Mouse (Mus musculus): ENCODE measurements around the gene Slc6a19. TPM values are rescaled to one million over a fixed set of nuclear protein-coding genes. Genes with fewer than 3 reads are reported as not detected.
A peak's percentile ranks its signal among the peaks of the same experiment; 100 is the strongest.

Gene Slc6a19
- polyA plus RNA-seq (2017; shearing (Covaris generic)): not detected

- no peak for ATAC-seq
These were observed at the start of gene Slc6a19 for GRCm38 (mm10) chr13:73704694-73705325. Gene Slc6a19, minus strand, starts transcription at chr13:73704865.

- ATAC-seq: no peak
These were observed 46.6 kb upstream of the Slc6a19 start for GRCm38 (mm10) chr13:73751284-73751683.

- ATAC-seq: no peak
These were observed 45.8 kb upstream of the Slc6a19 start for GRCm38 (mm10) chr13:73750435-73750834.

- peak; percentile 74 for ATAC-seq
These were observed 44.2 kb upstream of the Slc6a19 start for GRCm38 (mm10) chr13:73748663-73749440.

- ATAC-seq: no peak
These were observed 39.0 kb upstream of the Slc6a19 start for GRCm38 (mm10) chr13:73743662-73744061.

- no peak for ATAC-seq
These were observed 38.3 kb upstream of the Slc6a19 start for GRCm38 (mm10) chr13:73742944-73743343.

- peak; percentile 35 for ATAC-seq
These were observed 35.8 kb upstream of the Slc6a19 start for GRCm38 (mm10) chr13:73740399-73740944.

- ATAC-seq: peak; percentile 82
These were observed 32.3 kb upstream of the Slc6a19 start for GRCm38 (mm10) chr13:73736943-73737342.

- ATAC-seq: no peak
These were observed 31.3 kb upstream of the Slc6a19 start for GRCm38 (mm10) chr13:73735928-73736327.

GRCm38 (mm10) chr13:73735270-73735669 lies 30.6 kb upstream of the Slc6a19 start:
- no peak for ATAC-seq

- ATAC-seq: no peak
These were observed 29.7 kb upstream of the Slc6a19 start for GRCm38 (mm10) chr13:73734379-73734778.

- peak; percentile 11 for ATAC-seq
These were observed 28.4 kb upstream of the Slc6a19 start, which contains the start of gene Slc12a7 for GRCm38 (mm10) chr13:73732742-73733700. Gene Slc12a7, plus strand, starts transcription at chr13:73733094.

GRCm38 (mm10) chr13:73732235-73732634 lies 27.6 kb upstream of the Slc6a19 start:
- no peak for ATAC-seq

GRCm38 (mm10) chr13:73730913-73731312 lies 26.2 kb upstream of the Slc6a19 start:
- ATAC-seq: no peak

GRCm38 (mm10) chr13:73728633-73729032 lies 24.0 kb upstream of the Slc6a19 start:
- no peak for ATAC-seq

GRCm38 (mm10) chr13:73727621-73728025 lies 23.0 kb upstream of the Slc6a19 start:
- no peak for ATAC-seq

GRCm38 (mm10) chr13:73725315-73725714 lies 20.6 kb upstream of the Slc6a19 start:
- ATAC-seq: peak; percentile 97

- ATAC-seq: peak; percentile 29
These were observed 18.5 kb upstream of the Slc6a19 start for GRCm38 (mm10) chr13:73723081-73723668.

GRCm38 (mm10) chr13:73720241-73720640 lies 15.6 kb upstream of the Slc6a19 start:
- ATAC-seq: no peak

GRCm38 (mm10) chr13:73718225-73718624 lies 13.6 kb upstream of the Slc6a19 start:
- peak; percentile 77 for ATAC-seq

- ATAC-seq: peak; percentile 54
These were observed 9.4 kb upstream of the Slc6a19 start for GRCm38 (mm10) chr13:73714020-73714419.

- no peak for ATAC-seq
These were observed 8.5 kb upstream of the Slc6a19 start for GRCm38 (mm10) chr13:73713204-73713603.

All from inflammation-experienced regulatory T-cells, adult 6 months (primary cell).